Mouse (Mus musculus): ENCODE data around the gene 1700020N15Rik. TPM values are rescaled to one million over a fixed set of nuclear protein-coding genes. Genes with fewer than 3 reads are reported as not detected.
"Not testable (repeated sequence)": the region's sequence is repeated elsewhere in the genome, so short reads cannot be mapped to it uniquely, and the experiment has no call there.

1700020N15Rik gene
- polyA plus RNA-seq (2015; fragmentation: Nextera tagmentation; extraction: Ambion mirVana): not detected in 2 replicates

DNA sequence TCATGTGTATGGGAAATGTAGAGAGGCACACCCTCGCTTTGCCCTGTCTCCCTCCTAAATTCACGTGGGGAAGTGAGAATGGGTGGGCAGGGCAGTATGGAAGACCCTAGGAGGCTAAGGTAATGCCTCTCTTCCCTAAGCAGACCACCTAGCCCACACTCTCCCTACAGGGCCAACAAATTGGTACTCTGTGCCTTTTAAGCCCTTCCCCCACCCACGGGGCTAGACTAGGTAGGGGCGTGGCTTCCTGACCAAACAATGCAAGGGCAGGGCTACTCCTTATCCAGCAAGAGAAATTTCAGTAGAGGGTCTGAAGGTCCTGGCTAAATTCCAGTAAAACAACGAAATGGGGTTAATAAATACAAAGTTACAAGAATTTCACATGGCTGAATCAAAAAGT is at the start of gene 1700020N15Rik:
Gene 1700020N15Rik, plus strand, starts transcription at position 301 of the 400 bp plus-strand sequence.
- H3K9me3 ChIP-seq (ENCODE audit: control insufficient read depth, low read length); H3K9ac ChIP-seq (ENCODE audit: low read length); H3K4me1 ChIP-seq (replicated peaks; ENCODE audit: control insufficient read depth, insufficient read depth, low read length); H3K4me2 ChIP-seq (ENCODE audit: low read depth, low read length); ATAC-seq (ENCODE audit: low read depth); H3K4me3 ChIP-seq (ENCODE audit: low read length); H3K27ac ChIP-seq (ENCODE audit: low read length); H3K27me3 ChIP-seq (ENCODE audit: control insufficient read depth, insufficient read depth, low read depth, low read length); H3K36me3 ChIP-seq (ENCODE audit: control insufficient read depth, insufficient read depth, low read length): not testable (repeated sequence)
- WGBS: 36% methylated on average over 1 of the region's 5 CpGs

DNA sequence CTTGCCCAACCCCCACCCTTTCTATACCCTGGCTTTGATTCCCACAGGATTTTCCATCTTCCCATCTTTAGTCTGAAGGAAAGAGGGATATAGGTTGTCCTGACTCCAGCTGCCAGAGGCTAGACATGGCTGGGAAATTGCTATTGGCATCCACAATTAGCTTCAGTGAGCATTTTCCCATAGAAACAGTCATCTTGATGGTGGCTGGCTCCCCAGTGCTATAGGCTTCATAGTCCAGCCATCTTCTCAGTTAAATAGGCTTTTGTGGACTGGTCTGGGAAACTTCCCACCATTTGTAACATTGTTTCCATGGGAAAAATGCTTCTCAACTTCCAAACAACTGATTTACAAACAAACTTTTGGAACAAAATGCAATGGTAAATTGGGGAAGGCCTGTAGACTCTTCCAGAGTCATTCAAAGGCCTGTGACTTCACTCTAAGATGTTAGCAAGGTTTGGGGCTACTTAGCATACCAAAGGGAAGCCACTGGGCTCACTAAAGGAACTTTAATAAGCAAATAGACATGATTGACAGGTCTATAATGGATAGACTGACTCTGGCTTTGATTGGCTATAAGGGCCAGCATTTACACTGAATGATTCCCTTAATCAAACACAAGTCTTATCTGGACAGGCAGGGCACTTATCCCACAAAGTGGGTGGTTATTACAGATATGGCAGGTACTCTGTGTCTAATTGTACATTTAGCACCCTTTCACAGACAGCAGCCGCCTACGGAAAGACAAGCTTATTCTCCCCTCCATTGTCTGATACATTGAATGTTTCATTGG is 31.9 kb downstream of the 1700020N15Rik start:
- Histone ChIP-seq H3K27ac (ENCODE audit: low read length) (no peak overlapping the region), H3K9me3 (ENCODE audit: control insufficient read depth, low read length) (no peaks in the 10 kb centered on the region), H3K4me1 (replicated peaks; ENCODE audit: control insufficient read depth, insufficient read depth, low read length) (no peaks in the 10 kb centered on the region), H3K4me3 (ENCODE audit: low read length) (no peak overlapping the region), H3K27me3 (ENCODE audit: control insufficient read depth, insufficient read depth, low read depth, low read length) (no peaks in the 10 kb centered on the region), H3K9ac (ENCODE audit: low read length) (no peak overlapping the region), H3K36me3 (ENCODE audit: control insufficient read depth, insufficient read depth, low read length) (no peaks in the 10 kb centered on the region), H3K4me2 (ENCODE audit: low read depth, low read length) (no peak overlapping the region)
- ATAC-seq (ENCODE audit: low read depth): no peak
- 70% methylated on average over 2 of the region's 2 CpGs for WGBS

Measured in lung, embryonic 16.5 days (tissue).